Mouse (Mus musculus) embryo, embryonic 11 days (tissue): ENCODE results near the gene Cpsf6.

ENCODE experiments used
- DNase-seq: peaks from one replicate; pipeline ENCODE4 v3.0.0-alpha.2; 2015

Gene Cpsf6

GRCm38 (mm10) chr10:117379908-117380307 lies at the start of gene Cpsf6:
Gene Cpsf6, minus strand, starts transcription at chr10:117380015.
- no peak for DNase-seq

- DNase-seq: no peak
These were observed 46.8 kb upstream of the Cpsf6 start for GRCm38 (mm10) chr10:117426615-117426969.

GRCm38 (mm10) chr10:117425907-117426614 lies 46.2 kb upstream of the Cpsf6 start:
- DNase-seq: peak; percentile 78

- DNase-seq: no peak
These were observed 45.2 kb upstream of the Cpsf6 start for GRCm38 (mm10) chr10:117425013-117425412.

GRCm38 (mm10) chr10:117424146-117424905 lies 44.5 kb upstream of the Cpsf6 start:
- no peak for DNase-seq

GRCm38 (mm10) chr10:117423025-117424002 lies 43.5 kb upstream of the Cpsf6 start:
- no peak for DNase-seq

- DNase-seq: no peak
These were observed 42.5 kb upstream of the Cpsf6 start for GRCm38 (mm10) chr10:117422174-117422808.

GRCm38 (mm10) chr10:117421283-117422107 lies 41.7 kb upstream of the Cpsf6 start:
- DNase-seq: no peak

GRCm38 (mm10) chr10:117420502-117421282 lies 40.9 kb upstream of the Cpsf6 start:
- no peak for DNase-seq

- DNase-seq: no peak
These were observed 39.9 kb upstream of the Cpsf6 start for GRCm38 (mm10) chr10:117419577-117420290.

GRCm38 (mm10) chr10:117418668-117419237 lies 38.9 kb upstream of the Cpsf6 start:
- no peak for DNase-seq

- peak; percentile 52 for DNase-seq
These were observed 38.2 kb upstream of the Cpsf6 start for GRCm38 (mm10) chr10:117417772-117418667.

- no peak for DNase-seq
These were observed 37.6 kb upstream of the Cpsf6 start for GRCm38 (mm10) chr10:117417470-117417767.

- DNase-seq: no peak
These were observed 37.0 kb upstream of the Cpsf6 start for GRCm38 (mm10) chr10:117416636-117417469.

- DNase-seq: no peak
These were observed 36.3 kb upstream of the Cpsf6 start for GRCm38 (mm10) chr10:117416095-117416494.

GRCm38 (mm10) chr10:117415364-117416057 lies 35.7 kb upstream of the Cpsf6 start:
- no peak for DNase-seq

- no peak for DNase-seq
These were observed 34.9 kb upstream of the Cpsf6 start for GRCm38 (mm10) chr10:117414726-117415125.
